Mouse (Mus musculus): ENCODE measurements around the gene Nup107. TPM values are rescaled to one million over a fixed set of nuclear protein-coding genes. Genes with fewer than 3 reads are reported as not detected.
"Not testable (repeated sequence)": the region's sequence is repeated elsewhere in the genome, so short reads cannot be mapped to it uniquely, and the experiment has no call there.

Gene Nup107
- polyA plus RNA-seq, 1 experiment from 2014 or later: 49.8 TPM

GRCm38 (mm10) chr10:117739648-117739948, 52.9 kb downstream of the Nup107 start:
- H3K4me3 ChIP-seq (replicated peaks; ENCODE audit: low read length): no peak overlapping the region
- H3K4me1 ChIP-seq (ENCODE audit: control insufficient read depth, insufficient read depth, low read length): 0 out of 2 replicates have a peak, but pooled peaks cover 3% of the 10 kb centered on the region
- peaks cover 10% of the 10 kb centered on the region; the same call in 1 of the 2 replicates for H3K36me3 ChIP-seq (ENCODE audit: control insufficient read depth, insufficient read depth, low read length)
- no peak overlapping the region for H3K27ac ChIP-seq (ENCODE audit: low read length)
- WGBS: 95% methylated on average over 6 of the region's 6 CpGs
- H3K27me3 ChIP-seq (ENCODE audit: control insufficient read depth, insufficient read depth, low read length): no peaks in the 10 kb centered on the region
- H3K9ac ChIP-seq (ENCODE audit: low read length): no peak overlapping the region; the same call in 1 of the 2 replicates
- no peaks in the 10 kb centered on the region for H3K9me3 ChIP-seq (replicated peaks; ENCODE audit: control insufficient read depth, low read length)
- H3K4me2 ChIP-seq (ENCODE audit: low read depth, low read length): no peak overlapping the region
- no peak for ATAC-seq (ENCODE audit: insufficient read depth, low FRiP score)

GRCm38 (mm10) chr10:117738928-117739647, 53.4 kb downstream of the Nup107 start:
- ATAC-seq (ENCODE audit: insufficient read depth, low FRiP score): no peak
- WGBS: 94% methylated on average over 15 of the region's 15 CpGs
- no peak overlapping the region for H3K27ac ChIP-seq (ENCODE audit: low read length)
- 0 out of 2 replicates have a peak, but pooled peaks cover 3% of the 10 kb centered on the region for H3K4me1 ChIP-seq (ENCODE audit: control insufficient read depth, insufficient read depth, low read length)
- no peak overlapping the region for H3K4me3 ChIP-seq (replicated peaks; ENCODE audit: low read length)
- H3K9ac ChIP-seq (ENCODE audit: low read length): no peak overlapping the region; the same call in 1 of the 2 replicates
- H3K36me3 ChIP-seq (ENCODE audit: control insufficient read depth, insufficient read depth, low read length): peaks cover 10% of the 10 kb centered on the region; the same call in 1 of the 2 replicates
- no peaks in the 10 kb centered on the region for H3K27me3 ChIP-seq (ENCODE audit: control insufficient read depth, insufficient read depth, low read length)
- H3K9me3 ChIP-seq (replicated peaks; ENCODE audit: control insufficient read depth, low read length): no peaks in the 10 kb centered on the region
- H3K4me2 ChIP-seq (ENCODE audit: low read depth, low read length): no peak overlapping the region

- no peak for ATAC-seq (ENCODE audit: insufficient read depth, low FRiP score)
- H3K27ac ChIP-seq (ENCODE audit: low read length): no peak overlapping the region
- peaks cover 10% of the 10 kb centered on the region; the same call in 1 of the 2 replicates for H3K36me3 ChIP-seq (ENCODE audit: control insufficient read depth, insufficient read depth, low read length)
- 0 out of 2 replicates have a peak, but pooled peaks cover 3% of the 10 kb centered on the region for H3K4me1 ChIP-seq (ENCODE audit: control insufficient read depth, insufficient read depth, low read length)
- H3K4me3 ChIP-seq (replicated peaks; ENCODE audit: low read length): no peak overlapping the region
- H3K9me3 ChIP-seq (replicated peaks; ENCODE audit: control insufficient read depth, low read length): no peaks in the 10 kb centered on the region
- WGBS: 82% methylated on average over 13 of the region's 13 CpGs
- no peaks in the 10 kb centered on the region for H3K27me3 ChIP-seq (ENCODE audit: control insufficient read depth, insufficient read depth, low read length)
- no peak overlapping the region for H3K9ac ChIP-seq (ENCODE audit: low read length)
- H3K4me2 ChIP-seq (ENCODE audit: low read depth, low read length): no peak overlapping the region
These were observed 54.2 kb downstream of the Nup107 start for GRCm38 (mm10) chr10:117738140-117738921.

- H3K27ac ChIP-seq (ENCODE audit: low read length); H3K27me3 ChIP-seq (ENCODE audit: control insufficient read depth, insufficient read depth, low read length); ATAC-seq (ENCODE audit: insufficient read depth, low FRiP score); H3K9ac ChIP-seq (ENCODE audit: low read length); H3K4me1 ChIP-seq (ENCODE audit: control insufficient read depth, insufficient read depth, low read length); H3K4me3 ChIP-seq (replicated peaks; ENCODE audit: low read length); H3K4me2 ChIP-seq (ENCODE audit: low read depth, low read length); H3K9me3 ChIP-seq (replicated peaks; ENCODE audit: control insufficient read depth, low read length): not testable (repeated sequence)
- WGBS: 91% methylated on average over 8 of the region's 8 CpGs
- H3K36me3 ChIP-seq (ENCODE audit: control insufficient read depth, insufficient read depth, low read length): peaks cover 10% of the 10 kb centered on the region; the same call in 1 of the 2 replicates
These were observed 55.0 kb downstream of the Nup107 start for GRCm38 (mm10) chr10:117737498-117737897.

- no peak overlapping the region for H3K4me2 ChIP-seq (ENCODE audit: low read depth, low read length)
- 67% methylated on average over 4 of the region's 4 CpGs for WGBS
These were observed 55.4 kb downstream of the Nup107 start for GRCm38 (mm10) chr10:117737075-117737474.

GRCm38 (mm10) chr10:117736573-117736972, 55.9 kb downstream of the Nup107 start:
- WGBS: 89% methylated on average over 5 of the region's 5 CpGs
- Histone ChIP-seq H3K27me3 (ENCODE audit: control insufficient read depth, insufficient read depth, low read length) (no peaks in the 10 kb centered on the region), H3K4me2 (ENCODE audit: low read depth, low read length) (no peak overlapping the region), H3K27ac (ENCODE audit: low read length) (no peak overlapping the region), H3K9me3 (replicated peaks; ENCODE audit: control insufficient read depth, low read length) (no peaks in the 10 kb centered on the region), H3K4me3 (replicated peaks; ENCODE audit: low read length) (no peak overlapping the region), H3K4me1 (ENCODE audit: control insufficient read depth, insufficient read depth, low read length) (0 out of 2 replicates have a peak, but pooled peaks cover 3% of the 10 kb centered on the region), H3K36me3 (ENCODE audit: control insufficient read depth, insufficient read depth, low read length) (peaks cover 10% of the 10 kb centered on the region; the same call in 1 of the 2 replicates), H3K9ac (ENCODE audit: low read length) (no peak overlapping the region)
- ATAC-seq (ENCODE audit: insufficient read depth, low FRiP score): no peak

More at GRCm38 (mm10) chr10:117737075-117737474, 55.4 kb downstream of the Nup107 start:
- H3K27ac ChIP-seq (ENCODE audit: low read length): no peak overlapping the region
- peaks cover 10% of the 10 kb centered on the region; the same call in 1 of the 2 replicates for H3K36me3 ChIP-seq (ENCODE audit: control insufficient read depth, insufficient read depth, low read length)
- H3K9ac ChIP-seq (ENCODE audit: low read length): no peak overlapping the region
- 0 out of 2 replicates have a peak, but pooled peaks cover 3% of the 10 kb centered on the region for H3K4me1 ChIP-seq (ENCODE audit: control insufficient read depth, insufficient read depth, low read length)
- H3K27me3 ChIP-seq (ENCODE audit: control insufficient read depth, insufficient read depth, low read length): no peaks in the 10 kb centered on the region
- ATAC-seq (ENCODE audit: insufficient read depth, low FRiP score): no peak
- no peak overlapping the region for H3K4me3 ChIP-seq (replicated peaks; ENCODE audit: low read length)
- no peaks in the 10 kb centered on the region for H3K9me3 ChIP-seq (replicated peaks; ENCODE audit: control insufficient read depth, low read length)

GRCm38 (mm10) chr10:117735396-117735795, 57.1 kb downstream of the Nup107 start:
- 86% methylated on average over 11 of the region's 12 CpGs for WGBS
- not testable (repeated sequence) for H3K9ac ChIP-seq (ENCODE audit: low read length); H3K4me3 ChIP-seq (replicated peaks; ENCODE audit: low read length); H3K27ac ChIP-seq (ENCODE audit: low read length); H3K27me3 ChIP-seq (ENCODE audit: control insufficient read depth, insufficient read depth, low read length); H3K4me2 ChIP-seq (ENCODE audit: low read depth, low read length); H3K9me3 ChIP-seq (replicated peaks; ENCODE audit: control insufficient read depth, low read length); ATAC-seq (ENCODE audit: insufficient read depth, low FRiP score); H3K4me1 ChIP-seq (ENCODE audit: control insufficient read depth, insufficient read depth, low read length)
- H3K36me3 ChIP-seq (ENCODE audit: control insufficient read depth, insufficient read depth, low read length): peaks cover 10% of the 10 kb centered on the region; the same call in 1 of the 2 replicates

- H3K27me3 ChIP-seq (ENCODE audit: control insufficient read depth, insufficient read depth, low read length); H3K4me1 ChIP-seq (ENCODE audit: control insufficient read depth, insufficient read depth, low read length); H3K9me3 ChIP-seq (replicated peaks; ENCODE audit: control insufficient read depth, low read length); H3K9ac ChIP-seq (ENCODE audit: low read length); H3K4me2 ChIP-seq (ENCODE audit: low read depth, low read length); H3K4me3 ChIP-seq (replicated peaks; ENCODE audit: low read length); ATAC-seq (ENCODE audit: insufficient read depth, low FRiP score); H3K27ac ChIP-seq (ENCODE audit: low read length): not testable (repeated sequence)
- H3K36me3 ChIP-seq (ENCODE audit: control insufficient read depth, insufficient read depth, low read length): peaks cover 10% of the 10 kb centered on the region; the same call in 1 of the 2 replicates
- 62% methylated on average over 9 of the region's 10 CpGs for WGBS
These were observed 58.2 kb downstream of the Nup107 start for GRCm38 (mm10) chr10:117734104-117734852.
